Mouse (Mus musculus) adrenal gland, adult 2 months (tissue): Measurements from ENCODE around the gene Pepd. TPM values are rescaled to one million over a fixed set of nuclear protein-coding genes. Genes with fewer than 3 reads are reported as not detected.
A peak's percentile ranks its signal among the peaks of the same experiment; 100 is the strongest.

ENCODE experiments used
- DNase-seq: peaks from one replicate; pipeline ENCODE4 v3.0.0; 2021
- long read RNA-seq: library from polyadenylated mRNA; stranded (forward); transcript quantifications from one replicate; pipeline ENCODE4 v2.0.0, GENCODE M21; 2021
- polyA plus RNA-seq: library from polyadenylated mRNA; depleted of rRNA; stranded (reverse); fragments of >200 nt; gene quantifications from 2 replicates; pipeline ENCODE4 v1.2.3, GENCODE M21; 2012; rRNA removed
- total RNA-seq, 2 experiments: library from RNA; stranded (reverse); gene quantifications; 2 replicates each; pipeline ENCODE4 v1.2.3; 2021

Pepd gene
- total RNA-seq (100 to 1,000 TPM; 112 to 141 TPM), polyA plus RNA-seq (86.4 and 144 TPM in 2 replicates)
- long read RNA-seq, transcript Pepd-202 (3 exons, 1,043 nt), result minor isoform, 47 of 157 reads
- long read RNA-seq, transcript Pepd-201 (15 exons, 1,881 nt), result major isoform, 100 of 157 reads
- long read RNA-seq, partial matches to known transcripts, result 6 of 157 reads
- long read RNA-seq, other reads (novel, unspliced or antisense), result 3 of 157 reads

DNA sequence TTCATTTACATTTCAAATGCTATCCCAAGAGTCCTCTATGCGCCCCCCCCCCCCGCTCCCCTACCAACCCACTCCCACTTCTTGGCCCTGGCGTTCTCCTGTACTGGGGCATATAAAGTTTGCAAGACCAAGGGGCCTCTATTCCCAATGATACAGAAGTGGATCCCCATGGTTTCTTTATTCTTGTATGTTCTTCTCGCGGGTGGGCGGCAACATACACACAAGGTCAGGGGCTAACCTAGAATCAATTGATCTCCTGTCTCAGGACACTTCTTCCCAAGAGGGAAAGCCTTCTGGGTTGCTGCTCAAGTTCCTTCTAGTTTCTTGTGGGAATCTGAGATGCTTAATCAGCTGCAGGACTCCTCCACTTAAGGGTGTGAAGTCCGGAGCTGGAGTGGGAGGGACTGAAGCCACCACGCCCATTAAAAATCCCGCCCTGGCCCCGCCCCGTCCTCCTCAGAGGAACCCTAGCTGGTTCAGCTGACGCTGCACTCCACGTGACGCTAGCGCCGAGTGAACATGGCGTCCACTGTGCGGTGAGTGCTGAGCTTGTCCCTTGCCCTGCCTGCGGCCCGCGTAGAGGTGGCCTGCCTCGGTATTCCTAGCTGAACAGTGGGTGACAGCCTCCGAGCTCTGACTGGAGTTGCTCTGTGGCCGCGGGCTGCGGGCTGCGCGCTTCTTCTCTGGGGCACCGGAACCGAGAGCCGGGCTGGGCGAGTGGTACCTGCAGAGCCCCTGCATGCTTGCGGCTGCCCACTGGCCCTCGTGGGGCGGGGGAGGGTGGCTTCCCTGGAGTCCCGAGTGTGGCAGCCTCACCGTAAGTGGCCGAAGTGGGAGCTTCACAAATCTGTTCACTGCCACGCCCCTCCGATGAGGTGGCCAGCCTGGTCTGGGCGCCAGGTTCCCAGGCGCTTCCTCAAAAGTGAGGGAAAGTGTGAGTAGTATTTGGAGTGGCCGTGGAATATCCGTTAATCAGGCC, at the start of gene Pepd:
Gene Pepd (plus strand): TSS at position 461 of the 979 bp plus-strand sequence.
- DNase-seq, result peak; percentile 90

DNA sequence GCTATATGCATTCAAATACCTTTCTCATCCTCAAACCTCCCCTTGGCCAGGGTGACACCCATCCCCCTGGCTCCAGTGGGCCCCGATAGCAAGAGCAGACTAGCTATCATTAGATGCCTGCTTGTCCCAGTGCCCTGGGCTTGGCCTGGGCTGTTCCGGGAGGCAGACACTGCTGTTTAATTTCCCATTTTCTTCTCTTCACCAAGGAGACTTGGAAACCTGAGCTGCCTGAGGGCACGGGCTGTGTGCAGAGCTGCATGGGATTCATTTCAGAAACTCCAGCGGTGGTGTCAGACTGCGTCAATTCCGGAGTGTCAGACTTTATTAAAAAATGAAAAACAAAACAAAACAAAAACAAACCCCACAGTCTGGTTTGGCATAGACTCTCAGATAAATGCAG, 44.9 kb upstream of the Pepd start:
- DNase-seq, result no peak

DNA sequence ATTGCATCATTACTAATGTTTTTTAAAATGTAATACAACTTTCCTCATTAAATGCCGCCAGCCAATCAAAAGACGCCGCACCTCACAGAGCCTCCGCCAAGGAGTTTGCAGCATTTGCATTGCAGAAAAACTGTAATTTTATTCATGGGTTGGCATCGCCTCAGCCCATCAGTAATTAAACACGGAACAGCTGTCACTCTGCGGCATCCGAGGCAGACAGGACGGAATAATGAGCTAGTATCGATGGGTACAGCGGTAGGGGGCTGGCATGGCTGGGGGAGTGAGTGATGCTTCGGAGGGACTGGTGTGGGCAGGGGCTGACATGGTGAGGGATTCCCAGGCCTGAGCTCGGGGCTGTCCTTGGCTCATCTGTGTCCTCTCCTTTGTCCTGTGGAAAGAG, 42.5 kb upstream of the Pepd start:
- no peak for DNase-seq

DNA sequence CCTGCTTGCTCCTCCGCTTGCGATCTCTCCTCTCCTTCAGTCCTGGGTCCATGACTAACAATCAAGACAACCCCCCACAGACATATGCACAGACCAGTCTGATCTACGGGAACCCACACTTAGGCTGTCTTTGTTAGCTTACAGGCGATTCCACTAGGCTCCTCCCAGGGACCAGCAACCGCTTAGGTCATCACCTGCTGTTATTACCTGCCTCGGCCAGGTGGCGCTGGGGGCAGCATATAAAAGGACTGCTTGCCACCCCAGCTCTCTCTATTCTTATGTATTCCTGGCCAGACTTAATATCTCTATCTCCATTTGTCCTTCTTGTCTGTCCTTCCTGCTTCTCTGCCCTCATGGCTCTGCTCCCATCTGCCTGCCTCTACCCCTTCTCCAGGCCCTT, 35.4 kb upstream of the Pepd start:
- no peak for DNase-seq

DNA sequence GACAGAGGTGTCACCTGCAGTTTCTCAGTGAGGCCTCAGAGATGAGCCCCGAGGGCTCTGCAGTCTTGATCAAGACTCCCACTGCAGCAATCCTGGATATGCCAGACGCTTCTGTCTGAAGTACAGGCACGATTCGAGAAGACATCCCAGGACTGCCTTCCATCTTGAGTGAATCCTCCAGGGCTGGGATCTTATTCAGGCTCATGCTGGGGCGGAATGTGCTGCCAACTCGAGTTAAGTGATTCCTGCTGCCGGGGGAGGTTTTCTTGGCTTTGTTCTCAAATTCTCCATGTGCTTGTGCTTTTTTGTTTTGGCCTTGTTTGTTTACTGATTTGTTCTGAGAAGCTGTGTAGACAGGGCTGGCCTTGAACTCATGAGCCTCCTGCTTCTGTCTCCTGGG, 34.4 kb upstream of the Pepd start:
- no peak for DNase-seq

DNA sequence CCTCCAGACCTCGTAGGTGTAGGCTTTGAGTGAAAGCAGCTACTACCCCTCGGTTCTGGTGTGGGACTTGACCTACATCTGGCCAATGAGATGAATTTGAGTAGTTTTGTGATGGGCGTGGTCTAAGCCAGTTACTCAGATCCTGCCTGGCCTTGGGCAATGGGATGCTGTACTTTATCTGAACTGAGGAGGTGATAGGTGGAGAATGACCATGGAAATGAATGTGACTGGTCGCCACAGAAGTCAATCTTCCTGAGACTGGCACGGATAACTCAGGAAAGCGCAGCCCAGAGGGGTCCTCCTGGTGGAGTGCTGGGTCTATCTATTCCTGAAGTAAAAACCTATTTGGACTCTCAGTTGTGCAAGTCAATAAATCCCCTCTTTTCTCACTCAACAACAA, 23.7 kb upstream of the Pepd start:
- DNase-seq, result no peak

DNA sequence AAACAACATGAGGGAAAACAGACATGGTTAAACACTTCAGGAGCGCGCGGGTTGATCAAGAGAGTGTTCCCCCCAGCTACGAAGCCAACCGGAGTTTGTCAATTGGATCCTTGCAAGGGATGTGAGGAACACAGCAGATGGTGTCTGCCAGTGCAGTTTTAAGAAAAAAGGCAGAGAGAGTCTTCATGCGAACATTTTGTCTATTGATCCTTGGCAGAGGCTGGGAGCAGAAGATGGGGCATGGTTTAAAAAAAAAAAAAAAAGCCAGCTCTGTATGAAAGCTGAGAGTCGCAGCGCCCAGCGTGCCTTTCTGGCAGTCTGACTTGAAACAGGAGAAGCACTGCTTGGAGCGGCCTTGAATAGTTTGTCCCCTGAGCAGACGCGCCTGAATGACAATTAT, 23.3 kb upstream of the Pepd start:
- no peak for DNase-seq

DNA sequence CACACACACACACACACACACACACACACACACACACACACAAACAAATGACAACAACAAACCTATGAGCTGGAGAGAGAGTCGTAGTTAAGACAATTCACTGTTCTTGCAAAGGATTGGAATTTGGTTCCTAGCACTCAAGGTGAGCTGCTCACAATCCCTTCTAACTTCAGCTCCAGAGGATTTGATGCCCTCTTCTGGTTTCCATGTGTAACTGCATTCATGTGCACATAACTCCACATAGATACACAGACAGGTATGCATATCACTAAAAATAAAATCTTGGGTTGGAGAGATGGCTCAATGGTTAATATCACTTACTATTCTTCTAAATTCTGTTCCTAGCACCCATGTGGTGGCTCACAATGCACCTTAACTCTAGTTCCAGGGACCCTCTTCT, 19.3 kb upstream of the Pepd start:
- no peak for DNase-seq

DNA sequence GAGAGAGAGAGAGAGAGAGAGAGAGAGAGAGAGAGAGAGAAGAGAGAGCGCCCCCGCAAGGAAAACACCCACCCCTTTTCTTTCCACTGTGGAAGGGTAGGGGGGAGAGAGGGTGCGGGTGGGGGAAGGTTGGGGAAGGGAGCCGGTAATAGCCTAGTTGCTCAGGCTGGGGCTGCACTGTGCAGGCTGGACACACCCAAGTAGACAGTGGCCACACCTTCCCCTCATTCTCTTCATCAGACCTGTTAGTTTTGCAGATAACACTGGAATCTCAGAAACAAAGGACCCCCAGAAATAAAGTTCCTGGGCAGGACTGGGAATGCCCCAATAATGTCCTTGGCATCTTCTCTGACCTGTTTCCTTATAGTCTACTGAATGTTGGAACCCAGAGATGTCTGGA, 15.7 kb upstream of the Pepd start:
- no peak for DNase-seq

DNA sequence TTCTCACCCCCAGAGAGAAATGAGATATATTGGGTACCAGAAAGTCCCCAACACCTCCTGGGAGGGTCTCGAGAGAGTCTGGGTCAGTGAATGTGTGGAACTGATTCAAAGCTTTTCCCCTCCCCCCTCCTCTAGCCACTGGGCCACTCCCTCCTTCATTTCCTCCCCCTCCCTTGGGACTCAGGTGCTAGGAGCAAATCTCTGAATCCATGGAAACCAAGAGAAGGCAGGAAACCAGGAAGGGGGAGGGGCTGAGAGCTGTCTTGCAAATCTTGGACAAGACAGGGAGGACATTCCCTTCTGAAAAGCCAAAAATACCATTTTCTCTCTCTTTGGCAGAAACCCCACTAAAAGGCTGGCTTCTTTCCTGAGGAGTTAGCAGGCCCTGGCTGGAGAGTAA, 15.1 kb upstream of the Pepd start:
- peak; percentile 9 for DNase-seq

DNA sequence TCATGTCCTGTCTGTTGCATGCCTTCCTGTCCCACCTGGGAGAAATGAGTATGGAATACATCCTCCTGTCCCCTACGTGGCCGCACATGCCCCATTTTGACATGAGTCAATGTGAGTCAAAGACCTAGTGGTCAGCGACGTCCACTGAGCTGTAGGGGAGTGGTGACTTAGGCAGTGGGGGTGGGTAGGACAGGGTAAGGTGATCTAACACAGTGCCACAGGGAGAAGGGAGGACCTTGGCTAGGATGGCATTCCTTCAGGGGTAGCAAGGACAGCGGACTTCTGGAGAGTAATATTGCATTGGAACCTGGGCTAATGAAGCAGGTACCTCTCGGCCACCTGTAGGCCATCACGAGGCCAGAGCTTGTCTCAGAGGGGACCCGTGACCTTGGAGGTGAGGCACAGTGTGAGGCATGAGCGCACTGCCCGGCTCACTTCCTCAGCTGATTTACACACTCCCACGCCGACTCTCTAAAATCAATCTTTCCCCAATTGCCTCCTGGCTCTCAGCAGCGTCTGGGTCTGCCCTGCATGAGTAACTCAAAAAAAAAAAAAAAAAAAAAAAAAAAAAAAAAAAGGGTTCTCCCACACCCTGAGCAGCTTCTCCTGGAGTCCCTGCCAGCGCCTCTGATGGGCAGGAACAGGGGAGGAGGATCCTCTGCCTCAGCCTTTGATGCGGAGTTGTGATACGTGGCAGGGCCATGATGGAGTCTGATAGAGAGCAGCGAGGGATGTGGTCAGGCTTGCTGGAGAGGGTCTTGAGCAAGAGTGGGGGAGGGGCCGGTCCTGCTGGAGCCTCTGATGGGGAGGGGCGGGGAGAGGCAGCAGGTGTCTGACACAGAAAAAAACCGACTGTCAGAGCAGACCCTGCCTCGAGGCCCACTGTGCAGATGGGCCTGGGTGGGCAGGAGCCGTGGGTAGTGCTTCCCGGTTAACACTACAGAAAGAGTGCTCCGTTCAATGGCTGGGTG, 1.8 kb upstream of the Pepd start:
- no peak for DNase-seq

DNA sequence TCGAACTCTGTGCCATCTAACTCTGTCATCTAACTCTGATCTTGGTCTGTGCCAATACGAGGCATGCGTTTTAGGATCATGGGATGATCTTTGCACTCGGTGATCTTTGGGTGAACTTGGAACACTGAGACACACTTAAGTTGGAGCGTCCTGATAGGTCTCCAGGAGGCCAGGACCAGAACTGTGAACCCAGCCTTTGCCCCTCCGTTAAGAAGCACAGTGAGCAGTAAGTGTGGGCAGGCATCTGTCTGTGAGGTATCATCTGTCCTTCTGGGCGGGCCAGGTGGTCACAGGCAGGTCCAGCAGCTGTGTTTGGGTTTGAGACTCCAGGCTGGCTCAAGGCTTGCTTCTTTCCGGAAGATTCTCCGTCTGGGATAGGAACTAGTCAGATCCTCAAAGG, 1.8 kb downstream of the Pepd start:
- no peak for DNase-seq

DNA sequence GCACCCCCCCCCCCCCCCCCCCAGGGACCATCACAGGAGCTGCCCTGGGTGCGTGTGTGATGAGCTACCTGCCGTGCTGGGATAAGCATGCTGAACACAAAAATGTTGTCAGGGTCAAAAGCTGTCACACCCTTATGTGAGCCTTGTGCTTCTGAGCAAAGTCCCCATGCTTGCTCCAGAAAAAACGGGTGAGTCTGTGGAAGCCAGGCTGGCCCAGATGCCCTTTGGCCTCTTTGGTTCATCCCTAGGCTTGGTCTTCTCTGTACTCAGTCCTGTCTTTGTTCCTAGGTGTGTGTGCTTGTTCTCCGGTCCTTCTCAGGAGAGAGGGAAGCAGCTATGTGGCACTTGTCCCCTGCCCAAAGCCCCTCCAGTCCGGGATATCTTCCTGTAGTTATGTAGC, 3.4 kb downstream of the Pepd start:
- no peak for DNase-seq

DNA sequence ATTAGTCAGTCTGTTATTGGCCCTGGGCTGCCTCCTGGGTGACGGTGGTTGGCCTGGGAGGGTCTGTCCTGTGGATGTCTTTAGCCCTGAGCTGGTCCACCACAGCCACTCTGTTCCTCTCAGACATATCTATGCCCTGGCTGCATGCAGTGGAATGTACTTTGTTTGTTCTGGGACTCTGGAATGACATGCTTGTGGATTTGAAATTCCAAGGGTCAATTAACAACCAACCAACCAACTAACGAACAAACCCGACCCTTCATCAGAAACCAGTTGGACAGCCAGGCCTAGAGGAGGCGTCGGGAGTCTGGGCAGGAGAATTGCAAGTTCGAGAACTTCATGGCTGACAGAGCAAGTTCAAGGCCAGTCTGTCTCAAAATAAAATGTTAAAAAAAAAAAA, 5.4 kb downstream of the Pepd start:
- no peak for DNase-seq

DNA sequence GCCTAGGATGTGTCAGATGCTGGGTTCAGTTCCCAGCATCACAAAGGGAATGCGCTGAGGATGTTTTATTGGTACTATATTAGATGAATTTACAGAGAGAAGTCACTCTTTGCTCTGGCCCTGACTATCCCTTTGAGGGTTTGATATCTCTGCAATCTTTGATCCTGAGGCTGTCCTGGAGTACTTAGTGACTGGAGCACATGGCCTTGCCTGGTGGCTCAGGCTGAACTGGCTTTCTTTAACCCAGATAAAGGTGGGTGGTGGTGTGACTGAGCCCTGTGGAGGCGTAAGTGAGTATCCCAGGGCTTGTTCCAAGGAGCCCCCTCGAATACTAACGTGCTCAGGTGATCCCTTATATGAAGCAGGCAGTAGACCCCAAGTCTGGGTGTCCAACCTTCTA, 5.8 kb downstream of the Pepd start:
- no peak for DNase-seq

DNA sequence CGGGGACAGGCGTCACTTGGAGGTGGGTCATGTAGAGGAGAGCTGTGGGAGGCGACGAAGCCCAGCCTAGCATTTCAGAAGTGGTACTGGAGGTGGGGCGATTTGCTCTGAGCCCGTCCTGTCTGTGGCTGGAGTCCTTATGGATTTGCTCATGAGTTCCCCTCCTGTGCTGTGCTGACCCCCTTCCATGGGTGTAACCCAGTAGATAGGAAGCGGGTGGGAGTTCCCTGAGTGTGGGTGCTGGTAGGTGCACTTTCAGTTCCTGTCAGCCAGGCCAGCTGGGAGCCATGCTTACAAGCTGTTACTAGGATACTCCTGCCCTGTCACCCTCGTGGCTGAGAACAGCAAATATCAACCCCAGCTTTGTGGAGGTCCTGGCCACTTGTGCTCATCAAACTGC, 6.2 kb downstream of the Pepd start:
- DNase-seq, result no peak

DNA sequence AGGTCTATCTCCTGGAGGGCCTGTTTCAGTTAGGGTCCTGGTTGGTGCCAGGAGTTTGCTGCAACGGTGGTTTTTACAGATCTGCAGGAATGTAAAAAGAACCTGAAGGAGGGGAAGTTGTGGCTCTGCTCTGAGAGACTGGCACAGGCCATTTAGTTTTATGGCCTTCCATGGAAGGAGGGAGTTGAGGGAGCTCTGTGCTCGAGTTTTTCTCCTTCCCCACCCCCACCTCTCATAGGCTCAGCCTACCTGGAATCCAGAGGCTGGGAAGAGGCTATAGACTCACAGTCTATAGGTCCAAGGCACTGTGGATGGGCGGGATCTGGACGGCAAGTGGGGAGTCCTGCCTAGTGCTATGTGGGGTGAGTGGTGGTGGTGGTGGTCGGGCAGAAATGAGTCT, 6.9 kb downstream of the Pepd start:
- DNase-seq, result no peak

DNA sequence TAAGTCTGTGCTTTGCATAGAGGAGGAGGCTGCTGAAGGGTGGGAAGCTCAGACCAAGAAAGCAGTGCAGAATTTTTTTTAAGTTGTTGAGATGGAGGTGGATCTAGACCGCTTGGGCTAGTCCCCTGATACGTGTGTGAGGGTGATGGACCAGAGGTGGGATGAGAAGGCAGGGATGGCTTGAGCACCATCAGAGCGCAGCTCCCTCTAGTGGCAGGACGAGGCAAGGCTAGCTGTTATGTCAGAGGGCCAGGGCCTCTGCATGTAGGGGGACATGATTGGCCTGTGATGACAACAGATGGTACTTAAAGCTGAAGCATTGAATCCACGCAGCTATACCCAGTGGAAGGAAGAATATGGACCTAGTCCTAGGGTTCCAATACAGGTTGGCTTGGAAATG, 7.6 kb downstream of the Pepd start:
- DNase-seq, result peak; percentile 32

DNA sequence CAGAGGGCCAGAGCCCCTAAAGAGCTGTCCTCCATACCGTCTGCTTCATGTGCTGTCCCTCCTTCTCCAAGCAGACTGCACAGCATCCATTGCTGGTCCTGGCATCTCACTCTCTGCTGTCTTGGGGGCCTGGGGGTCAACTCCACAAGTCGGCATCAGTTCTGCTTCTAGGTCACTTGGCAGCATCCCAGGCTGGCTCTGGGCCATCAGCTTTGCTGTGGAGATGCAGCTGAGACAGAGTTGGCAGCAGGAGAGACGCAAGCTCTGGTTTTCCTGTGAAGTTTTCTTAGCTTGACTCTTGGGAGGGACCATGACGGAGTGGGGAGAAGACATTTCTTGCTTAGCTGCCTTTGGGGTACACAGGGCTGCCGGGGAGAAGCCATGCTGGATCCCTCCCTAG, 13.0 kb downstream of the Pepd start:
- peak; percentile 74 for DNase-seq

DNA sequence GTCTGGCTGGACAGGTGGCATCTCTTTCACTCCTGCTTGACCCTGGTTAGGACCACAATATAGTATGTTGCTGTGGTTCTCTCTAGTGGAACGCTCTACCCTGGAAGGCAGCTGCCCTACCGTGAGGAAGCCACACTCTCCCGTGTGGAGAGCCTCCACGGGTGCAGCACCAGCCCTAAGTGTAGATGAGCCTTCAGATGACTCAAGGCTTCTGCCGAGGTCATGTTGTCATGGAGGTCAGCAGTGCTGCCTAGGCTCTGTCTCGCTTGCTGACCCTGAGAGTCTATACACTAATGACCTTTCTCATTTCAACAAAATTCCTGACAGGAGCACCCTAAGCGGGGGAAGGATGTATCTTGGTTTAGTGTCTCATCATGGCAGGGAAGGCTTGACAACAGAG, 13.8 kb downstream of the Pepd start:
- peak; percentile 59 for DNase-seq

DNA sequence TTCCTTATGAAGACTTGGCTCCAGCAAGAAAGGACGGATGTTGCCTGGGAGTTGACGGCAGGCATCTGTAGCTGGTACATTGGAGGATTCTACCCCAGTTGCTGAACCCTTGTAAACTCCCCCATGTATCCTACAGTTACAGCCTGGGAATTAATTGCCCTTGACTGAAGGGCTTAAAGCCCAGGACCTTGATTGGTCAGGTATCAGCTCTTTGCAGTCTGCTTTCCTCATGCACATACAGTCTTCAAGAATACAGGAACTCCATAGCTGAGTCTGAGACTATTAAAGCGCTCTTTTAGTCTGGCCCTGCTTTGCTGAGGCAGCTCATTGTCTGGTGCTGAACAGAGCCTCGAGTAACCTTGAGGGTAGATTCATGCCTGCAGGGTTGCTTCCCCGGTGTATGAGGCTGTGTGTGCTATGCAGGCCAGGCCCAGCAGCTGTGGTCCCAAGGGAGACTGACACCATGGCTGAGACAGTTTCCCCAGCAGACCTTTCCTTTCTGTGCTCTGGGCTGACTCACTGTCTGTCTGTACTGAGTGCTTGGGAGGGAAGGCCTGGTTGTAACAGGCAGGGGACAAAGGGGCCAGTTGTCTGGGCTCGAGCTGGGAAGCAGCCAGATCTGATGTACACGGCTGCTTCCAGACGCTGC, 17.6 kb downstream of the Pepd start:
- DNase-seq, result peak; percentile 46

DNA sequence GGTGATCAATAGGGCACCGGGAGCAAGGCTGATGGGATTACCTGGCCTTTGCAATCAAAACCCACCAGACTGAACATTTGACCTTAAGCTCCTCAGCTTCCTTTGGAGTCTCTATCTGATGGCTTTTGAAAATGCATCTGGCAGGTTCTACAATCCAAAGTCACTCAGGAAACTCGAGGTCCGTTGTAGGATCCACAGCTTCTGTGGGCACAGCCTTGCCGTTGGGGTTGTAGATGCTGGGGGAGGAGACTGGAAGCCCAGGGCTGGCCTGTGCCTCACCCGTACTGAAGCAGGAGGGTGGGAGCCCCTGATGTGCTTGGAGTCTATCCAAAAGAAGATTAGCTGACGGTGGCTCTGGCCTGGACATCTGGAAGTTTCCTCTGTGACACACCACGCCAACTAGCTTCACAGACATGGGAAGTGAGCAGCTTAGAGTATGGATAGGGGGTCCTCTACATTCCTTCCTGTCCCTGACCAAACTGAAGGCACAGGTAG, 18.1 kb downstream of the Pepd start:
- DNase-seq, result no peak
